Mouse (Mus musculus) cerebellum, adult 2 months (tissue): ENCODE data around the gene Cntnap2.

Source experiments
- CTCF ChIP-seq: fragments of 200-500 bp; IDR thresholded peaks from 2 replicates; pipeline ENCODE4 v1.5.1; 2011; ENCODE audit warnings: low read depth, mild to moderate bottlenecking, control low read depth, low read length, moderate library complexity, borderline replicate concordance; ENCODE audit not compliant: insufficient read depth
- POLR2A ChIP-seq: fragments of 200-500 bp; IDR thresholded peaks from 2 replicates; pipeline ENCODE4 v1.6.1; 2011; ENCODE audit warnings: low read length, control low read depth, borderline replicate concordance; ENCODE audit not compliant: insufficient read depth

- no peak for TF ChIP-seq CTCF
- TF ChIP-seq POLR2A, result no peak
These were observed 1955.9 kb downstream of the Cntnap2 start for GRCm38 (mm10) chr6:47014886-47015586.
